Mouse (Mus musculus): ENCODE measurements around the gene Hoxd1. TPM values are rescaled to one million over a fixed set of nuclear protein-coding genes. Genes with fewer than 3 reads are reported as not detected.

The Hoxd1 gene
- polyA plus RNA-seq, 1 experiment, result not detected

DNA sequence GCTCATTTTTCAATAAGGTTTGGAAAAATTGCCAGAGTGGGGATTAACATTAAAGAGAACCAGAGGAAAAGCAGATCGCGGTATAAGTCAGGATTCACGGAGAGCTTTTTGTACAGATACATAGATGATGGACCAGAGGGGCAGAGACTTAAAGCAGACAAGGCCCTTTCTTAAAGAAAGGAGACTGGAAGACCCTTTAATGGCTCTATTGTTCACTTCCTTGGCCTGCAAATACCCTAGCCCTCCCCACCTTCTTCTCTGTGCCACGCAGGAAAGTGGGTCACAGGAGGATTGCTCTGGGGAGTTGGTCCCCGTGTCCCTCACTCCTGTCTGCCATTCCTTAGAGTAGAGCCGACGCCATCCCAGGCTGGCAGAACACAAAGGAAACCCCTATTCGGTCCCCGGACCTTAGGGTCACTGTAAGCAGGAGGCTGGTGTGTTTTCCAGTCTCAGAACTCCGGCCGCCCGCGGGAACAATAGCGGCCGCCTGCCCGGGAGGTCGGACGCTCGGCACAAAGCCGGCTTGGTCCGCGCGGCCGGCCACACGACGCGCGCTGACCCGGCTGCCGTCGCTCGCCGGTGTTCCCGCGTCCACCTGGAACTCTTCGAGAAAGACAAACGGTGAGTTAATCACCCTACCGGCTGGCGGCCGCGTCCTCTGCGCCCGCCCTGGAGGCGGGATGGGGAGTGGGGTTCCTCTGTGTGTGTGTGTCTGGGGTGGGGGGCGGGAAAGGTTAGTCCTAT is 10.2 kb upstream of the Hoxd1 start:
- no peak for TF ChIP-seq GATA1 (IDR thresholded peaks at IDR 0.05; ENCODE audit: low read length)

DNA sequence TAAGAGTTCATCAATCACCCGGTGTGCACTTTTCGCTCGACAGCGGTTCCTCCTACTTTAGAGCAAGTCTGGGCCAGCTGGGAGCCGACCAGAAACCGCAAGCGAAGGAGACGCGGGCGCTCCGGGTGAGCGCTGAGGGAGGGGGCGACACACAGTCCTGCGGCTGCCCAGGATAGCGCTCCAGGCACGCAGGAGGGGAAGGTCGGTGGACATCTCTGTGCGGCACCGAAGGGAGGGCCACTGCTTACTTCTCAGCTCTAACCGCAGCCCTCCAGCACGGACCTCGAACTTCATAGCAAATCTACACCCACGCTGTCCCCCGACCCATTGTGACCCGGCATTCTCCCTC is 9.6 kb upstream of the Hoxd1 start:
- no peak for TF ChIP-seq GATA1 (IDR thresholded peaks at IDR 0.05; ENCODE audit: low read length)

- TF ChIP-seq GATA1 (IDR thresholded peaks at IDR 0.05; ENCODE audit: low read length), result no peak
These were observed 9.1 kb upstream of the Hoxd1 start for GRCm38 (mm10) chr2:74753711-74754110.

DNA sequence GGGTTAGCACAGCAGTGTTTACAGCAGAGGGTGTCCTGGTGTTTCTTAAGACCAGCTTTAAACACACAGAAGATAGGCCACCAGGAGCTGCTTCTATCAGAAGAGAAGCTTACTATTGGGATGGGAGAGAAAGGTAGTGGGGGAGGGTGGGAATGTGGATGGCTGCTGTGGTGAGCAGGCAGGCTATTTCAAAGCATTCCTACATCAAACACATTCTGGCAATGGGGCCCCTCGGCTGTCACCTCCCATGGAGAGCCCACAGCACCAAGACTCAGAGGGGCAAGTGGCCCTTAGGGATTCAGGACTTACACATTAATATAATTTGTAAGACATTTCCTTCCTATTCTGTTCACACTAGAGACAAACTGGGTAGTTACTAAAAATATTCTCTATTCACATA is 2.6 kb upstream of the Hoxd1 start:
- TF ChIP-seq GATA1 (IDR thresholded peaks at IDR 0.05; ENCODE audit: low read length), result no peak

DNA sequence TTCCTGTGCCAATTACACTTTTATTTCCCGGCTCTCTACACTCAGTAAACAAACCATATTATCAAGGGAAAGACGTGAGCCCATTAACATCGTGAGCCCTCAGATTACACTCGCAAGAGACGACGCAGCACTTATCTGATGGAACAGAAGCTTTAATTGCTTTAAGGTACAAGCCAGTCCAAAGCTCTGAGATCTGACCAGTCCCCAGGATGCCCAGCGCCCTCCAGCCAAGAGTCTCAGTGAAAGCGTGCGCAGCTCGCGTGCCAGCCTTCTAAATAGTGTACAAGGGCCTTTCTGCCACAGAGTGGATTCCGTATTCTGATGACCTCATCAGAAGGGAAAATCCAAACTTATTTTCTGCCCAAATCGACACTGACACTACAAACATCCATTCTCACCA is 839 bp upstream of the Hoxd1 start:
- no peak for TF ChIP-seq GATA1 (IDR thresholded peaks at IDR 0.05; ENCODE audit: low read length)

DNA sequence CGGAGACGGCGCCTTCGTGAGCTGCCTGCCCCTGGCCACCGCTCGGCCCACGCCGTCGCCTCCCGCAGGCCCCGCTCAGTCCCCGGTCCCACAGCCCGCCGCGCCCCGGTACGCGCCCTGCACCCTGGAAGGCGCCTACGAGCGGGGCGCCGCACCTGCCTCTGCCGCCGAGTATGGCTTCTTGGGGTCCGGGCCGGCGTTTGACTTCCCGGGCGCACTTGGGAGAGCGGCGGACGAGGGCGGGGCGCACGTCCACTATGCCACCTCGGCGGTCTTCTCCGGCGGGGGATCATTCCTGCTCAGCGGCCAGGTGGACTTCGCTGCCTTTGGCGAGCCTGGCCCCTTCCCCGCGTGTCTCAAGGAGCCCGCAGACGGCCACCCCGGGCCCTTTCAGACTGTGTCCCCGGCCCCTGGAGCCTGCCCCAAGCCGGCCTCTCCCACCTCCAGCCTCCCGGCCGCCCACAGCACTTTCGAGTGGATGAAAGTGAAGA is 510 bp downstream of the Hoxd1 start:
- TF ChIP-seq GATA1 (IDR thresholded peaks at IDR 0.05; ENCODE audit: low read length), result no peak

- no peak for TF ChIP-seq GATA1 (IDR thresholded peaks at IDR 0.05; ENCODE audit: low read length)
These were observed 1.2 kb downstream of the Hoxd1 start for GRCm38 (mm10) chr2:74763976-74764375.

GRCm38 (mm10) chr2:74774359-74774758 is 11.6 kb downstream of the Hoxd1 start:
- TF ChIP-seq GATA1 (IDR thresholded peaks at IDR 0.05; ENCODE audit: low read length), result no peak

DNA sequence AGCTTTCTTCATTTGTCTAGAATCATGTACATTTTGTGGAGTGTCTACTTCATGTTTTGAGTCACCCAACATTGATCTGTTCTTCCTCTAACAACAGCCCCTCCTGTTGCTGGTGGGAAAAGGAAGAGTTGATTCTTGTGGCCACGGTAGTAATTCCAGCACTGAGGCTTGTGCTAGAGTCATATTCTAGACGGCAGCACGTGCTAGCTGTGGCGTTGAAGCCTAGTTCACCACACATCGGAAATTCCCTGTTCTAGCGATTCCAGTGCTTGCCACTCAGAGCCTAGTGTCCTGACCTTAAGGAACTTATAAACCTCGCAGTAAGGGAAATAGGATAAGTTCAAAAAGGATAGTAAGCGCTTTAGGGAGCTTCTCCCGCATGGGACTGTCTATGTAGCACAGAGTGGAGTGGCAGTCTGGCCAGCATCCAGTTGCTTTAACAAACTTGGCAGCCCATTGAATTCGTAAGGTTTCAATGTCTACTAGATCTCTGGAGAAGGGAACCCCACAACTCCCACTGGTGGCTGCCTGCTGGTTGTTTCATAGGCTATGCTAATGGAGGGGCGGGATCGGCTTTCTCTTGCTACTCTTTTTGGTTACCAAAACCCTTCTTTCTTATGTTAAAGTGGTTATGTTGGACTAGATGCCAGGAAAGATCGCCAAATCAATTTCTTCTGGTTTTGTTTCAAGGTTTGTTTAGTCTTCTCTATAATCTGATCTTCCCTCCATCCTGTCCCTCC is 14.9 kb downstream of the Hoxd1 start:
- no peak for TF ChIP-seq GATA1 (IDR thresholded peaks at IDR 0.05; ENCODE audit: low read length)

GRCm38 (mm10) chr2:74781386-74781785 is 18.6 kb downstream of the Hoxd1 start:
- TF ChIP-seq GATA1 (IDR thresholded peaks at IDR 0.05; ENCODE audit: low read length), result no peak

GRCm38 (mm10) chr2:74795531-74795930 is 32.8 kb downstream of the Hoxd1 start:
- no peak for TF ChIP-seq GATA1 (IDR thresholded peaks at IDR 0.05; ENCODE audit: low read length)

- no peak for TF ChIP-seq GATA1 (IDR thresholded peaks at IDR 0.05; ENCODE audit: low read length)
These were observed 45.7 kb downstream of the Hoxd1 start for GRCm38 (mm10) chr2:74808431-74808830.

Other genes with a start within 250 kb of the Hoxd1 start
- 7.5 and 17.5 TPM in 2 replicates for gene Lnpk, start 183.5 kb upstream of the Hoxd1 start, polyA plus RNA-seq (2012)
- not detected in 2 replicates for gene Evx2, start 103.4 kb upstream of the Hoxd1 start, polyA plus RNA-seq (2012)
- not detected in 2 replicates for gene Hoxd13, start 94.7 kb upstream of the Hoxd1 start, polyA plus RNA-seq (2012)
- not detected in 2 replicates for gene Hoxd12, start 88.0 kb upstream of the Hoxd1 start, polyA plus RNA-seq (2012)
- not detected in 2 replicates for gene Hoxd11, start 83.4 kb upstream of the Hoxd1 start, polyA plus RNA-seq (2012)
- gene Hoxd10, start 71.1 kb upstream of the Hoxd1 start, polyA plus RNA-seq (2012), result not detected in 2 replicates
- gene Hoxd9, start 65.3 kb upstream of the Hoxd1 start, polyA plus RNA-seq (2012), result not detected in 2 replicates
- gene Hoxd8, start 58.4 kb upstream of the Hoxd1 start, polyA plus RNA-seq (2012), result not detected in 2 replicates
- gene Hoxd3, start 51.1 kb upstream of the Hoxd1 start, polyA plus RNA-seq (2012), result not detected in 2 replicates
- not detected in 2 replicates for gene Hoxd4, start 51.1 kb upstream of the Hoxd1 start, polyA plus RNA-seq (2012)
- not detected in 2 replicates for gene Gm28230, start 36.3 kb upstream of the Hoxd1 start, polyA plus RNA-seq (2012)
- gene Mtx2, start 62.8 kb downstream of the Hoxd1 start, polyA plus RNA-seq (2012), result 90.0 and 122 TPM in 2 replicates